Mouse (Mus musculus): ENCODE data around the gene Tmem121b.

DNA sequence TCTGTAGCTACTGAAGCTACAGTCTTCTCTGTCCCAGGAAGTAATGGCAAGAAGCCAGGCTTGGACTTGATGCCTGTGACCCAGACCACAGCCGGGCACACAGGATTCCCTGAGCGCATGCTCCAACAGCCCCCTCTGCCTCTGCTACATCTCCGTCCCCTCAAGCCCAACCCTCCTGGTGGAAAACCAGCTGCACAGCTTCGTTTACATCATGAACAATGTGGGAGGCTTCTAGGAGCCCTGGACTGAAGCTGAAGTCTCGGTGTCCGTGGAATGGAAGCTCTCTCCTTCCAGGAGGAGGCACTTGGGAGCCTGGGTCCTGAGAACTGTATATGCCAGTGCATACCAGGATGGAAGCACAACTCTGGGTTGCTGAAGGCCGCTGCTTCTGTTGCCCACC is 16.4 kb upstream of the Tmem121b start:
- TF ChIP-seq GATA1 (IDR thresholded peaks at IDR 0.05; ENCODE audit: borderline replicate concordance, low read length) (no peak), CTCF (IDR thresholded peaks at IDR 0.05; ENCODE audit: low read depth, low read length) (no peak)
